Mouse (Mus musculus) bone marrow, adult 2 months (tissue): ENCODE measurements around the gene Pom121l2.

Experiments
- CTCF ChIP-seq: fragments of 200-500 bp; IDR thresholded peaks from 2 replicates; pipeline ENCODE4 v1.5.1; 2011; ENCODE audit warnings: low read length, control low read depth; ENCODE audit not compliant: control insufficient read depth, insufficient read depth
- POLR2A ChIP-seq: fragments of 200-500 bp; IDR thresholded peaks from 2 replicates; pipeline ENCODE4 v1.6.1; 2011; ENCODE audit warnings: low read depth, mild to moderate bottlenecking, control low read depth, low read length, borderline replicate concordance; ENCODE audit not compliant: control insufficient read depth

DNA sequence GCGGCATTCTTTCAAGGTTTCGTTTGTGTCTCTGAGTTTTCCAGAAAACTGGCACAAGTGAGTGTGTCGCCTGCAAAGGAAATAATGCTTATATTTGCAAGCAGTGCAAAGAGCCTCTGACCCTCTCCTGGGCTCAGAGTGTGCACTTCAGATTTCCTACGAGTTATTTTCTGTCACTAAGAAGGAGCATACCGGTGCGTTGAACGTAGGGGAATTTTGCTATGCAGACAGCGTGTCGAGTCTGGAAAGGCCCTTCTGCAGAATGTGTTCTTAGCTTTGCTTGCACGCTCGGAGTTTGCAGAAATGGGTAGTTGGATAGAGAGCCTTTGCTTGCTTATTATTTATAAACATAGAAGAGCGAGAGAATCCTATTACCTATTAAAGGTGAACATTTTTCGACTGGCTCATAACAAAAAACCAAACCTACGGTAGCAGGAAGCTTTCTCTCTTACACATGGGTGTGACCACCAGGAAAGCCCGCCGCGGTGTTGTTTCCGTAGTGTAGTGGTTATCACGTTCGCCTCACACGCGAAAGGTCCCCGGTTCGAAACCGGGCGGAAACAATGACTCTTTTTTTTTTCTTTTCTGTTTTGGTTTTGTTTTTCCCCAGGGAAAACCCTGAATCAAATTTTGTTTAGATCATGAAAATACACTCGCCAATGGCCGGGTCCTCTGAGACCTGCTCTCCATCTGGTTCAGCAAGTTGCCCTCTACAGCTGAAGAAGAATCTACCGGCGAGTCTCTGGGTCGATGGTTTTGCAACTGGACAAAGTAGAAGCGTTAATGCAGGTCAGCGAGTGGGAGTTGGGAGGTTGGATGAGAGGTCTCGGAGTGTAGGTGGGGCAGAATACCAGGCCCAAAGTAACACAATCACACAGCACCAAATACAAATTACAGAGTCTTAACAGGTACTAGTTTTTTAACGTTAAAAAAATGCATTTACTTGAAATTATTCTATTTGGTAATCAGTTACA, 45.4 kb downstream of the Pom121l2 start:
- no peak for TF ChIP-seq POLR2A
- no peak for TF ChIP-seq CTCF
